Mouse (Mus musculus): ENCODE results near the gene Atf6.

DNA sequence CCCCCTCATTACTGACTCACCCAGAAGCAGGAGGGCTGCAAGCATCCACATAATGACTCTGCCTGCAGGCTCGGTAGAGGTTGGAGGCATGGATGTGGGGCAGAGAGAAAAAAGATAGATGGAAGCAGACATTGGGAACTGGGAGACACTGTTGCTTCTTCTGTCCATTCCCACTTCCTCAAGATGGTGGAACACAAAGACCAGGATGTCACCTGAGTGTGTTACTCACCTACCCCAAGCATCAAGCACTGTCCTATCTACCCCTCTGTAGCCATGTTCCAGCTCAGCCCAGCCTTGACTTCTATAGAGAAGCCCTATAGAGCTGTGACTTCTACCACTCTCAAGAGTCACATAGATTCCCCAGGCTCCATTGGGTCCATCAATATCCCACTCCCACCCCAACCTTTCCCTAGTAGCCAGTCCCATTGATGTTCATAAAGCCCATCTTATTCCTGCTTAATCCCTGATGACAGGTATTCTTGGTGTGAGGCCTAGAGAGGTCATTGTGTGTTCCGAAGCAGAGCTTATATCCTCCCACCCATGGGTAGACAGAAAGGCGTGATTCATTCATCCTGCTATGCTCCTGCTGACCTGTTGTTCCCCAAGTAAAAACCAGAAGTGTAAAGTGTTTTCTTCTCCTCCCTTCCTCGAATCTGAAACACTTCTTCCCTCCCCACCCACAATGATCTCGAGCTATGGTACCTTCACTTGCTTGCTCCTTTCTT, 45.5 kb upstream of the Atf6 start, which contains the start of gene Fcrlb:
- no peak for TF ChIP-seq CTCF (IDR thresholded peaks at IDR 0.05; ENCODE audit: insufficient read depth, low read depth, low read length)
- TF ChIP-seq POLR2A (IDR thresholded peaks at IDR 0.05; ENCODE audit: insufficient read depth, low read depth, low read length), result no peak

Measured in olfactory bulb, adult 2 months (tissue).